Mouse (Mus musculus): ENCODE data around the gene Tmem198. TPM values are rescaled to one million over a fixed set of nuclear protein-coding genes. Genes with fewer than 3 reads are reported as not detected.

The Tmem198 gene
- total and polyA plus RNA-seq, 2 experiments from 2014 or later: 36.4 to 69.3 TPM

GRCm38 (mm10) chr1:75499441-75499840, 20.1 kb downstream of the Tmem198 start:
- ATAC-seq: no peak
- Histone ChIP-seq H3K4me2 (ENCODE audit: low read depth, low read length) (no peak overlapping the region), H3K4me1 (ENCODE audit: insufficient read depth, low read length) (0 out of 2 replicates have a peak, but pooled peaks cover 3% of the 10 kb centered on the region), H3K4me3 (ENCODE audit: low read length) (no peak overlapping the region), H3K9ac (replicated peaks; ENCODE audit: low read length) (no peak overlapping the region), H3K27me3 (ENCODE audit: insufficient read depth, low read length) (no peaks in the 10 kb centered on the region), H3K27ac (no peak overlapping the region), H3K36me3 (ENCODE audit: insufficient read depth, low read length) (peaks cover 27% of the 10 kb centered on the region), H3K9me3 (ENCODE audit: low read length) (no peaks in the 10 kb centered on the region)
- TF ChIP-seq CTCF (IDR thresholded peaks at IDR 0.05; ENCODE audit: low read depth): peak; percentile 33
- 86% methylated on average over 7 of the region's 7 CpGs for WGBS
- no peak for DNase-seq (ENCODE audit: low spot score)

GRCm38 (mm10) chr1:75501905-75502304, 22.6 kb downstream of the Tmem198 start:
- DNase-seq (ENCODE audit: low spot score) (no peak), ATAC-seq (no peak)
- Histone ChIP-seq H3K4me3 (ENCODE audit: low read length) (no peak overlapping the region), H3K27me3 (ENCODE audit: insufficient read depth, low read length) (no peaks in the 10 kb centered on the region), H3K4me2 (ENCODE audit: low read depth, low read length) (no peak overlapping the region), H3K4me1 (ENCODE audit: insufficient read depth, low read length) (0 out of 2 replicates have a peak, but pooled peaks cover 11% of the 10 kb centered on the region), H3K27ac (no peak overlapping the region), H3K36me3 (ENCODE audit: insufficient read depth, low read length) (peaks cover 18% of the 10 kb centered on the region; the same call in 1 of the 2 replicates), H3K9ac (replicated peaks; ENCODE audit: low read length) (no peak overlapping the region), H3K9me3 (ENCODE audit: low read length) (no peaks in the 10 kb centered on the region)
- TF ChIP-seq CTCF (IDR thresholded peaks at IDR 0.05; ENCODE audit: low read depth): no peak
- 96% methylated on average over 9 of the region's 9 CpGs for WGBS

- ATAC-seq (no peak), DNase-seq (ENCODE audit: low spot score) (no peak)
- 0 out of 2 replicates have a peak, but pooled peaks cover 11% of the 10 kb centered on the region for H3K4me1 ChIP-seq (ENCODE audit: insufficient read depth, low read length)
- H3K4me3 ChIP-seq (ENCODE audit: low read length): no peak overlapping the region
- H3K4me2 ChIP-seq (ENCODE audit: low read depth, low read length): no peak overlapping the region
- no peak overlapping the region for H3K27ac ChIP-seq
- H3K36me3 ChIP-seq (ENCODE audit: insufficient read depth, low read length): peaks cover 16% of the 10 kb centered on the region; the same call in 1 of the 2 replicates
- no peaks in the 10 kb centered on the region for H3K27me3 ChIP-seq (ENCODE audit: insufficient read depth, low read length)
- TF ChIP-seq CTCF (IDR thresholded peaks at IDR 0.05; ENCODE audit: low read depth): no peak
- H3K9me3 ChIP-seq (ENCODE audit: low read length): no peaks in the 10 kb centered on the region
- H3K9ac ChIP-seq (replicated peaks; ENCODE audit: low read length): no peak overlapping the region
- 87% methylated on average over 25 of the region's 25 CpGs for WGBS
Observed at GRCm38 (mm10) chr1:75502945-75503650, 23.8 kb downstream of the Tmem198 start.

- DNase-seq (ENCODE audit: low spot score): no peak
- Histone ChIP-seq H3K9ac (replicated peaks; ENCODE audit: low read length) (no peak overlapping the region), H3K27me3 (ENCODE audit: insufficient read depth, low read length) (no peaks in the 10 kb centered on the region), H3K4me3 (ENCODE audit: low read length) (no peak overlapping the region), H3K4me1 (ENCODE audit: insufficient read depth, low read length) (0 out of 2 replicates have a peak, but pooled peaks cover 11% of the 10 kb centered on the region), H3K9me3 (ENCODE audit: low read length) (no peaks in the 10 kb centered on the region), H3K36me3 (ENCODE audit: insufficient read depth, low read length) (peaks cover 12% of the 10 kb centered on the region; the same call in 1 of the 2 replicates), H3K27ac (no peak overlapping the region), H3K4me2 (ENCODE audit: low read depth, low read length) (no peak overlapping the region)
- TF ChIP-seq CTCF (IDR thresholded peaks at IDR 0.05; ENCODE audit: low read depth): no peak
- 72% methylated on average over 23 of the region's 23 CpGs for WGBS
- no peak for ATAC-seq
Observed at GRCm38 (mm10) chr1:75503651-75503980, 24.3 kb downstream of the Tmem198 start.

GRCm38 (mm10) chr1:75504256-75505045, 25.1 kb downstream of the Tmem198 start:
- DNase-seq (ENCODE audit: low spot score): peak; percentile 5

GRCm38 (mm10) chr1:75505159-75505955, 26.0 kb downstream of the Tmem198 start:
- H3K9me3 ChIP-seq (ENCODE audit: low read length): no peaks in the 10 kb centered on the region
- WGBS: under 1% methylated on average over 83 of the region's 84 CpGs
- DNase-seq (ENCODE audit: low spot score) (peak; percentile 89), ATAC-seq (peak; percentile 88)
- TF ChIP-seq CTCF (IDR thresholded peaks at IDR 0.05; ENCODE audit: low read depth): no peak
- peak overlapping the region; percentile 89 for H3K27ac ChIP-seq
- H3K9ac ChIP-seq (replicated peaks; ENCODE audit: low read length): peak overlapping the region; percentile 96
- peak overlapping the region; percentile 77 for H3K4me3 ChIP-seq (ENCODE audit: low read length)
- H3K27me3 ChIP-seq (ENCODE audit: insufficient read depth, low read length): no peaks in the 10 kb centered on the region
- 0 out of 2 replicates have a peak, but pooled peaks cover 11% of the 10 kb centered on the region for H3K4me1 ChIP-seq (ENCODE audit: insufficient read depth, low read length)
- peaks cover 4% of the 10 kb centered on the region; the same call in 1 of the 2 replicates for H3K36me3 ChIP-seq (ENCODE audit: insufficient read depth, low read length)
- H3K4me2 ChIP-seq (ENCODE audit: low read depth, low read length): peak overlapping the region; percentile 89

More at GRCm38 (mm10) chr1:75504256-75505045, 25.1 kb downstream of the Tmem198 start:
- WGBS: 60% methylated on average over 9 of the region's 9 CpGs
- Histone ChIP-seq H3K9me3 (ENCODE audit: low read length) (no peaks in the 10 kb centered on the region), H3K36me3 (ENCODE audit: insufficient read depth, low read length) (peaks cover 5% of the 10 kb centered on the region; the same call in 1 of the 2 replicates), H3K4me1 (ENCODE audit: insufficient read depth, low read length) (0 out of 2 replicates have a peak, but pooled peaks cover 11% of the 10 kb centered on the region), H3K27me3 (ENCODE audit: insufficient read depth, low read length) (no peaks in the 10 kb centered on the region), H3K4me3 (ENCODE audit: low read length) (peak overlapping the region; percentile 77), H3K27ac (peak overlapping the region; percentile 89; the same call in 1 of the 2 replicates), H3K4me2 (ENCODE audit: low read depth, low read length) (peak overlapping the region; percentile 89), H3K9ac (replicated peaks; ENCODE audit: low read length) (peak overlapping the region; percentile 96)
- ATAC-seq: no peak
- no peak for TF ChIP-seq CTCF (IDR thresholded peaks at IDR 0.05; ENCODE audit: low read depth)
